Mouse (Mus musculus): ENCODE measurements at regions not wholly inside any gene's neighbourhood (a gene's known extent, or its start where the extent isn't known, plus 50 kb on each side); places are given as distances from the start of the nearest gene placed in this dataset.
A peak's percentile ranks its signal among the peaks of the same experiment; 100 is the strongest.
"Not testable (repeated sequence)": the region's sequence is repeated elsewhere in the genome, so short reads cannot be mapped to it uniquely, and the experiment has no call there.

DNA sequence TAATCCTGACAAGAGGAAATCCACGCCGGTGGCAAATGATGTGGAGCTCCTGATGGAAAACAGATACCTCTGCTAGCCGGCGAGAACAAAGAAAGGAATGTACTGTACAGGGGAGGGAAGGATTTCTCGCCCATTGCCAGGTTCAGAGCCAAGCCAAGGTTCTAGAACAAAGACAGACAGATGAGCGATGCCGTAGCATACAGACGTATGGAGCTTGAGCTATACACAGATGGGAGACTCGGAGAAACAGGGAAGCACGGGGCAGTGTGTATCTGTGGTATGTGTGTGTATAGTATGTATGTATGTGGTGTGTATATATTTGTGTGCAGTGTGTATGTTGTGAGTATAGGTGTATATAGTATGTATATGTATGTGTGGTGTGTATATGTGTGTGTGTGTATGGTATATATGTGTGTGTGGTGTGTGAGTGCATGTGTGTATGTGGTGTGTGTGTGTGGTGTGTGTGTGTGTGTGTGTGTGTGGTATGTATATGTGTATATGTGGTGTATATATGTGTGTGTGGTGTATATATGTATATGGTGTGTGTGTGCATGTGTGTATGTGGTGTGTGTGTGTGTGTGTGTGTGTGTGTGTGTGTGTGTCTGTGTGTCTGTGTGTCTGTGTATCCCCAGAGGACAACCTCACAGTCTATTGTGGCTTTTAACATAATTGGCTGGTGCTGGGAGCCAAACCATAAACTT lies 140.6 kb downstream of the Cand1 start:
- no peak for DNase-seq (ENCODE audit: low spot score in 2 of 2)

GRCm38 (mm10) chr10:119094166-119094565 lies 145.7 kb downstream of the Cand1 start:
- no peak for DNase-seq (ENCODE audit: low spot score in 2 of 2)

GRCm38 (mm10) chr10:119087886-119088285 lies 152.0 kb downstream of the Cand1 start:
- DNase-seq (ENCODE audit: low spot score in 2 of 2), result no peak

GRCm38 (mm10) chr10:119087071-119087665 lies 152.7 kb downstream of the Cand1 start:
- DNase-seq (ENCODE audit: low spot score in 2 of 2), result no peak

DNA sequence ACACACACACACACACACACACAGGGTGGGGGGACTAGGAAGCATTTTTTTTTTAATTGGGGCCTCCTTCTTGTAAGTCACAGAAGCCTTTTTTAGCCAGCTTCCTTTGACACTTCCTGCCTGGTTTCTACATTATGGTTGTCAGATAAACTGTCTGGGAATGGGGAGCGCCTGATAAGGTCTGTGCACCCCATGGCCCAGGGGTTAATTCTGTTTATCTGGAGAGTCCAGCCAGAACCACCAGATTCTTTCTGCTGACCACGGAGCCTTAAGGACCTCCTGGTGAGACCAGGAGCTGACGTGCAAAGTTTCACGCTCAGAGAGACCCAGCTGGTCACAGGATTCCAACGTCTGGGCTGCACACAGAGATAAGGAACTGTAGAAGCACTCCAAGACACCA lies 153.4 kb downstream of the Cand1 start:
- no peak for DNase-seq (ENCODE audit: low spot score in 2 of 2)

GRCm38 (mm10) chr10:119083431-119083830 lies 156.4 kb downstream of the Cand1 start:
- peak in 1 of 2 experiments; percentile 23 for DNase-seq (ENCODE audit: low spot score in 2 of 2)

DNA sequence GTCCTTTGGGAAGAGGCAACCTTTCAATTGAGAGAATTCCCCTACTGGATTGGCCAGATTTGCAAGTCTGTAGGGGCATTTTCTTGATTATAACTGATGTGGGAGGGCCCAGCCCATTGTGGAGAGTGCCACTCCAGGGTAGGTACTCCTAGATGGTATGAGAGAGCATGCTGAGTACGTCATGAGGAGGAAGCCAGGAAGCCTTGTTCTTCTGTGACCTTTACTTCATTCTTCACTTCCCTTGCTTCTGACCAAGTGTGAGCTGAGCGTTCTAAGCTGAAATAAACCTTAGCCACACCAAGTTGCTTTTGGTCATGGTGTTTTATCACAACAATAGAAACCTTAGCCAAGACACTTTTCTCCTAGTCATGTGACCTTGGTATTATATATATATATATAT lies 157.0 kb downstream of the Cand1 start:
- no peak for DNase-seq (ENCODE audit: low spot score in 2 of 2)

GRCm38 (mm10) chr10:119081766-119082165 lies 158.1 kb downstream of the Cand1 start:
- DNase-seq (ENCODE audit: low spot score in 2 of 2), result not testable (repeated sequence)

DNA sequence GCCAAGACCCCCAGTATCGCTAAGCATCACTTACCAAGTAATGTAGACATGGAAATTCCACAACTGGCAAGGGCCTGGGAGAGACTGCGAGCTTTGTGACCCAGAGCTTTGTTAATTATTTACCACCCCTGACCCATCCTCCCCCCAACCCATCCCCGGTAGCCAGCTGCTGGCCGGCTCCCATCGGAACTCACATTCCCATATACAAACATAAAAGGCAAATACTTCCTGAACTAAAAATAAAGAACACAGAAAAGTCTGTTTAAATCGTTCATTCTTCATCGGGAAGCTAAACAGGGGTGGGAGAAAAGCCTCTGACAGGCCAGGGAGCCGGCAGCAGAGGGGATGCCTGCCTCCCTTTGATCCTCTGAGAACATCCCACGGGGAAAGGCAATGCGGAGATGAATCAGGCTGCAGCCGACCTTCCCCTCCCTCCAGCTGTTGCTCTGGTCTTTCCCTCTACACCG lies 163.7 kb downstream of the Cand1 start:
- no peak for DNase-seq (ENCODE audit: low spot score in 2 of 2)

GRCm38 (mm10) chr10:119074887-119075286 lies 165.0 kb downstream of the Cand1 start:
- no peak for DNase-seq (ENCODE audit: low spot score in 2 of 2)

- no peak for DNase-seq (ENCODE audit: low spot score in 2 of 2)
These were observed 165.9 kb downstream of the Cand1 start for GRCm38 (mm10) chr10:119073991-119074390.

GRCm38 (mm10) chr10:119069410-119069809 lies 170.4 kb downstream of the Cand1 start:
- no peak for DNase-seq (ENCODE audit: low spot score in 2 of 2)

DNA sequence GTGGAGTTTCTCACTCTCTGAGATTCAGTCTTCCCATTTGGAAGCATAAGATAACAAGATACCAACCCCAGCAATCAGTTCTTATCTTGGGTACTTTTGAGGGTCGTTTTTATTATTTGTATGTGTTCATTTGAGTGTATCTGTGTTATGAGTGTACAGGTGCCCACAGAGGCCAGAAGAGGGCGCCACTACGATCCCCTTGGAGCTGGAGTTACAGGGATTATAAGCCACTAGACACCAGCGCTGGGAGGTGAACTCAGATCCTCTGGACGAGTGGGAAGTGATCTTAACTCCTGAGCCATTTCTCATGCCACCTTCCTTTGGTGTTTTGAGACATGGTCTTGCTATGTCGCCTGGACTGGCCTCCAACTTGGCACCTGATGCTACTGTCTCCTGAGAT lies 172.0 kb downstream of the Cand1 start:
- no peak for DNase-seq (ENCODE audit: low spot score in 2 of 2)

DNA sequence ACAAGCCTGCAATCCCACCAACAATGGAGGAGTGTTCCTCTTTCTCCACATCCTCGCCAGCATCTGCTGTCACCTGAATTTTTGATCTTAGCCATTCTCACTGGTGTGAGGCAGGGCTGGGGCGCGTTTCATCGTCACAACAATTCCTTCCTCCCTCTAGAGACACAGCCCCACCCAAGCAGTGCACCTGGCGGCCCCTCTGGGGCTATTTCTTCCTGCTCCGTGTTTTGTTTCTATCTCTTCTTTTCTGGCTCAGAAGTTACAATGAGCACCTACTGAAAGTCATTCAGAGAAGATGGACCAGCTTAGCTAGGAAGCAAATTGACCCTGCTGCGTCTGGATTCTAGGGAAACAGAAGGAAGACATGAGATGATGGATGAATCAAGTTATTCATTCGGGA lies 172.5 kb downstream of the Cand1 start:
- DNase-seq (ENCODE audit: low spot score in 2 of 2), result no peak

DNA sequence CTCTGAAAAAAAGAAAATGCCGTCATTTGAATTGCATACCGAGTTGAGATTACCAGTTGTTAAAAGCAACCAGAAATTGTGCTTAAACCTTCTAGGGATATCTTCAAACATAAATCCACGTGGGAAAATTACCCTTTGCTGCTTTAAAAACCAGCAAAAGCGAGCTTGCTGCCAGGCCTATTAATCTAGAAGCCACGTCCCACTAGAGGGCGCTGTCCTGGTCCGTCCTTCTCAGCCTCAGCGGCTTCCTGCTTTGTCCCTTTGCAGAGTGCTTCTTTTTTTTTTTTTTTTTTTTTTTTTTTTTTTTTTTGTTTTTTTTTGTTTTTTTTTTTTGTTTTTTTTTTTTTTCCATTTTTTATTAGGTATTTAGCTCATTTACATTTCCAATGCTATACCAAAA lies 173.9 kb downstream of the Cand1 start:
- peak; percentile 73 to 75 for DNase-seq (ENCODE audit: low spot score in 2 of 2)

DNA sequence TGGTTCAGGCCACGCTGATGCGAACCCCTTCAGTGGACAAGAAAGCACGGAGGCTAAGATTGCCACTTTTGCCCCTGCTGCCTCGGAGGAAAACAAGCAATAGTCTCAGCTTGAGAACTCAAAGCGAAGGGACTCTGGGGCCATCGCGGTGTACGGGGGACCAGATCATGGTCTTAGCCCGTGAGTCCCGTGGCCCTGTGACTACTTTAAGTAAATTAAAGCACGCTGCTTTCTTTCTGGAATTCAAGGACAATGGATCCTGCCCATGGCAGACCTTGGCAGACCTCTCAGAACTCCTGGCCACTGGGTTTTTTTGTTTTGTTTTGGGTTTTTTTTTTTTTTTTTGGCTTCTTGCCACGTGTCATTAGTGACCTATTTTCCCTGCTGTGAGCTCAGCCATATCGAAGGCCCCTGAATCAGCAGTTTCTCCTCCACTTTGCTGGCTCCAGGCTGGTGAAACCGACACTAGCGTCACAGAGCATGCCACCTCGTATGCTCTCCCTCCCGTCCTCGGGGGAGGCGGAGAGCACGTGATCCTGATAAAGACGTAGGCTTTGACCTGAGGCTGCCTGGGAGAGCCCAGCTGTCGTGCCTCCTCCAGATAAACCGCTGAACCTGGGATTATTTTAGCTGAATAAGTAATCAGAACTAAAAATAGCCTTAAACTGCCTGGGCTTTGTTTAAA lies 174.6 kb downstream of the Cand1 start:
- DNase-seq (ENCODE audit: low spot score in 2 of 2), result peak in 1 of 2 experiments; percentile 34

DNA sequence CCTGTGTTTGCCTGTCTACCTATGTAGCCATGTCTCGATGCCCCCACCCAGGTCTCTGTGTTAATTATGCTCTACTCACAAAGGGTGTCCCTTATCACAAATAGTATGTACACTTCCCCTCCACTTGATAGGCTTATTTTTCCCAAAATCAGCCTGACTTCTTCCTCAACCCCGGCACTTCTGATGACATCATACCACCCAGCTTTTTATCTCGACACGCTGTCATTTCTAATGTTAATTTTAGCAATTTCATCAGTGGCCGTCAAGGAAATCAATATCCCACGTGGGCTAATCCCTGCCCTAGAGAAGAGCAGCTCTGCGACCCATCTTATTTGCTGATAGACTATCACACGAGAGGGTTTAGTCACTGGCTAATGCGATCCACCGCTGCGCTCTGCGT lies 175.6 kb downstream of the Cand1 start:
- DNase-seq (ENCODE audit: low spot score in 2 of 2), result no peak

DNA sequence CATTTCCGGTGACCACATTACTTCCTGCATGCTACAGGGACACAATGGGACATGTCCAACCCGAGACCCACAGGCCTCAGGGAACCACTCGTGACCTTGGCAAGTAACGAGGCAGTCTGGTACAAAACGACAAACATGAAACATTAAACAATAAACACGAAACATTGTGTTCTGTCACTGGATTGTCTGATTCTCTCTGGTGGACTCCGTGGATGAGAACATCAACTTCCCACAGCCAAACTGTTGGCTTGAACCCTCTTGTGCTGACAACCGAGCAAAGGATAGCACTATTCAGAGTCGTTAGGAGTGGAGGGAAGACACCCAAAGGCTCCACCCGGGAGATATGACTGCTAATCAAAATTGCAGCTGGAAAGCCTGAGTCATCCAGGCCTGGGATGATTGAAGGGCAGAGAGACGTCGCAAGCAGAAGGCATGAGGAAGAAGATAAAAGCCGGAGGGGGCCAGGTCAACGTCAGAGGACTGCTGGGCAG lies 176.6 kb downstream of the Cand1 start:
- DNase-seq (ENCODE audit: low spot score in 2 of 2), result no peak

GRCm38 (mm10) chr10:119061958-119062599 lies 177.8 kb downstream of the Cand1 start:
- DNase-seq (ENCODE audit: low spot score in 2 of 2), result peak in 1 of 2 experiments; percentile 35

DNA sequence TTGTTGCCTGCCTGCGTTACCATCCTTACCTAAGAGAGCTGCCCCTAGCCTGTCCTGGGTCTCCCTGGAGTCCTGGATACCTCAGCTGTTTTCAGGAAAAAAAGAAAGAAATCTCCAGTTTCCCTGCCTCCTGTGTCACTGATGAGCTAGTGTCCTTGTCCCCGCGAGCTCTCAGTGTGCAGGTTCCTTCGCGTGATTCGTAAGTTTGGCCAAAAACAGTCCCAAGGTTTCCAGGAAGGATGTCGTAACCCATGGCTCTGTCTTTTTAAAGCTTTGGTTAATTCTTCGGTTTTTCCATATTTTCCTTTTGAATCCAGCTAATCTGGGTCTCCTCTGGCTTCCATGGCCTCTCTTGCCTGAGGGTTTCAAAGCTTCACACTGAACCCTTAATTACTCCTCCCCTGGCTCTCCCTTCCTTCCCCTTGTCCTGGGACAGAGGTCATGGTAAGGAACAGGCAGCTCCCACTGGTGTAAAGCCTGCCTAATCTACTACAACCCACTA lies 178.5 kb downstream of the Cand1 start:
- no peak for DNase-seq (ENCODE audit: low spot score in 2 of 2)

DNA sequence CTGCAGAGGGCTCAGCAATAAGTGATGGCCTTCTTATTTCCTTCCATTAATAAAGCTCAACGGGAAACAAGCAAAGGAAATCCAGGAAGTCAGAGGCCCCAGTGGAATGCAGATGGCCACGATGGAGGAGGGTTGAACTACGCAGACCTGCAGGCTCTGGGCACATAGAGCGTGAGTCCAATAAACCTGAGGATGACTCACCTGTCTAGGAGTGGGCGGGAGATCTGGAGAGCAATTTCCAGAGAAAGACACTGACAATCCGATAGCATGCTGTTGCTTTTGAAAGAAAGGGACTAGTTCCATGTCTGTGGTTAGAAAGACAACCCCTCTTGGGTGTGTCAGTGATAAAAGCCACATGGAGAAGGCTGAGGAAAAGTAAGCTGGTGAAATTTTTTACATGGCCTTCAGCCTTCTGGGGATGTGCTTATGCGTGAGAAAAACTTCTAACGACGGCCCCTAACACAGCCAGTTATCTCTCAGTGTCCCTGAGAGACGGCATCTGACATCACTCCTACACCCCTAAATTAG lies 181.3 kb downstream of the Cand1 start:
- DNase-seq (ENCODE audit: low spot score in 2 of 2), result no peak
